Mouse (Mus musculus) E14TG2a.4 (cell line): Measurements from ENCODE around the gene 5031439G07Rik.
A peak's percentile ranks its signal among the peaks of the same experiment; 100 is the strongest.
"Not testable (repeated sequence)": the region's sequence is repeated elsewhere in the genome, so short reads cannot be mapped to it uniquely, and the experiment has no call there.

Experiments used
- H3K27me3 ChIP-seq: 2 replicates; pipeline ENCODE4 v1.6.1; 2014; ENCODE audit warnings: low read length, control low read depth; ENCODE audit not compliant: insufficient read depth
- H3K36me3 ChIP-seq: 2 replicates; pipeline ENCODE4 v1.6.1; 2014; ENCODE audit warnings: low read length, control low read depth; ENCODE audit not compliant: insufficient read depth
- H3K4me1 ChIP-seq: replicated peaks from 2 replicates; pipeline ENCODE4 v1.6.1; 2014; ENCODE audit warnings: low read depth, low read length, control low read depth
- H3K4me3 ChIP-seq: replicated peaks from 2 replicates; pipeline ENCODE4 v1.5.1; 2014; ENCODE audit warnings: mild to moderate bottlenecking, low read length
- H3K9me3 ChIP-seq: 2 replicates; pipeline ENCODE4 v1.6.1; 2014; ENCODE audit warnings: low read length, control low read depth
- CTCF ChIP-seq: conservative IDR thresholded peaks from 2 replicates; pipeline ENCODE4 v1.5.1; 2014; ENCODE audit warnings: low read length
- NANOG ChIP-seq: IDR thresholded peaks from 2 replicates; pipeline ENCODE4 v1.6.1; 2014; ENCODE audit warnings: borderline replicate concordance, low read length, mixed read lengths
- POU5F1 ChIP-seq: IDR thresholded peaks from 2 replicates; pipeline ENCODE4 v1.6.1; 2014; ENCODE audit warnings: low read length, borderline replicate concordance

Gene 5031439G07Rik

GRCm38 (mm10) chr15:84925495-84926018 is 62.8 kb downstream of the 5031439G07Rik start:
- no peaks in the 10 kb centered on the region for H3K27me3 ChIP-seq
- H3K4me3 ChIP-seq = peak overlapping the region; percentile 97; the same call in 1 of the 2 replicates
- peaks cover 41% of the 10 kb centered on the region for H3K4me1 ChIP-seq
- H3K9me3 ChIP-seq = no peaks in the 10 kb centered on the region
- peaks cover 62% of the 10 kb centered on the region for H3K36me3 ChIP-seq
- TF ChIP-seq POU5F1 = no peak
- peak; percentile 30; the same call in 1 of the 2 replicates for TF ChIP-seq CTCF

GRCm38 (mm10) chr15:84924781-84925315 is 63.5 kb downstream of the 5031439G07Rik start:
- H3K4me1 ChIP-seq = peaks cover 43% of the 10 kb centered on the region
- H3K27me3 ChIP-seq = no peaks in the 10 kb centered on the region
- peak overlapping the region; percentile 97 for H3K4me3 ChIP-seq
- peaks cover 58% of the 10 kb centered on the region for H3K36me3 ChIP-seq
- H3K9me3 ChIP-seq = no peaks in the 10 kb centered on the region
- TF ChIP-seq POU5F1 = no peak
- TF ChIP-seq CTCF = peak; percentile 72
- no peak for TF ChIP-seq NANOG

- Histone ChIP-seq H3K4me3 (peak overlapping the region; percentile 97), H3K4me1 (peaks cover 44% of the 10 kb centered on the region), H3K9me3 (no peaks in the 10 kb centered on the region), H3K27me3 (no peaks in the 10 kb centered on the region), H3K36me3 (peaks cover 56% of the 10 kb centered on the region)
- TF ChIP-seq POU5F1 = no peak
- no peak for TF ChIP-seq CTCF
- no peak for TF ChIP-seq NANOG
Measured at GRCm38 (mm10) chr15:84923508-84924181, 64.7 kb downstream of the 5031439G07Rik start.

GRCm38 (mm10) chr15:84922884-84923507 is 65.4 kb downstream of the 5031439G07Rik start, which contains the start of gene Nup50:
Gene Nup50 (plus strand): TSS chr15:84923411.
- Histone ChIP-seq H3K27me3 (no peaks in the 10 kb centered on the region), H3K36me3 (peaks cover 56% of the 10 kb centered on the region), H3K4me1 (peaks cover 50% of the 10 kb centered on the region), H3K4me3 (peak within 1 kb of the TSS; percentile 97), H3K9me3 (no peaks in the 10 kb centered on the region)
- no peak for TF ChIP-seq POU5F1
- TF ChIP-seq CTCF = no peak
- TF ChIP-seq NANOG = no peak

GRCm38 (mm10) chr15:84919938-84920337 is 68.4 kb downstream of the 5031439G07Rik start, which contains the start of gene Gm29666:
Gene Gm29666 (minus strand): TSS chr15:84920038.
- no peak for TF ChIP-seq NANOG
- no peak for TF ChIP-seq CTCF
- TF ChIP-seq POU5F1 = no peak
- no peaks in the 10 kb centered on the region for H3K27me3 ChIP-seq
- peaks cover 51% of the 10 kb centered on the region for H3K36me3 ChIP-seq
- peaks cover 36% of the 10 kb centered on the region for H3K4me1 ChIP-seq
- no peak within 1 kb of the TSS for H3K4me3 ChIP-seq
- no peaks in the 10 kb centered on the region for H3K9me3 ChIP-seq

GRCm38 (mm10) chr15:84913201-84913600 is 75.2 kb downstream of the 5031439G07Rik start:
- H3K9me3 ChIP-seq = peaks cover 31% of the 10 kb centered on the region
- H3K36me3 ChIP-seq = peaks cover 48% of the 10 kb centered on the region
- TF ChIP-seq NANOG (no peak), POU5F1 (no peak), CTCF (no peak)
- no peak overlapping the region for H3K4me3 ChIP-seq
- H3K27me3 ChIP-seq = no peaks in the 10 kb centered on the region
- H3K4me1 ChIP-seq = peaks cover 3% of the 10 kb centered on the region

GRCm38 (mm10) chr15:84903843-84904385 is 84.4 kb downstream of the 5031439G07Rik start:
- no peak overlapping the region for H3K4me3 ChIP-seq
- H3K9me3 ChIP-seq = no peaks in the 10 kb centered on the region
- TF ChIP-seq POU5F1 (no peak), CTCF (no peak), NANOG (no peak)
- no peaks in the 10 kb centered on the region for H3K36me3 ChIP-seq
- peaks cover 8% of the 10 kb centered on the region for H3K4me1 ChIP-seq
- H3K27me3 ChIP-seq = no peaks in the 10 kb centered on the region

- Histone ChIP-seq H3K4me3 (no peak overlapping the region), H3K27me3 (no peaks in the 10 kb centered on the region), H3K4me1 (peaks cover 13% of the 10 kb centered on the region), H3K9me3 (peaks cover 26% of the 10 kb centered on the region), H3K36me3 (no peaks in the 10 kb centered on the region)
- no peak for TF ChIP-seq POU5F1
- no peak for TF ChIP-seq CTCF
- TF ChIP-seq NANOG = no peak
Measured at GRCm38 (mm10) chr15:84898077-84898476, 90.3 kb downstream of the 5031439G07Rik start.

GRCm38 (mm10) chr15:84896664-84897063 is 91.7 kb downstream of the 5031439G07Rik start:
- Histone ChIP-seq H3K4me3 (no peak overlapping the region), H3K36me3 (no peaks in the 10 kb centered on the region), H3K4me1 (peaks cover 11% of the 10 kb centered on the region; the same call in 1 of the 2 replicates), H3K27me3 (no peaks in the 10 kb centered on the region), H3K9me3 (peaks cover 32% of the 10 kb centered on the region)
- TF ChIP-seq CTCF (no peak), NANOG (no peak), POU5F1 (no peak)

- not testable (repeated sequence) for H3K36me3 ChIP-seq, H3K27me3 ChIP-seq, H3K4me3 ChIP-seq
- peaks cover 32% of the 10 kb centered on the region for H3K9me3 ChIP-seq
- peaks cover 14% of the 10 kb centered on the region; the same call in 1 of the 2 replicates for H3K4me1 ChIP-seq
Measured at GRCm38 (mm10) chr15:84896216-84896615, 92.1 kb downstream of the 5031439G07Rik start.
